Mouse (Mus musculus) limb, embryonic 11.5 days (tissue): Measurements from ENCODE around the gene Rab6b. TPM values are rescaled to one million over a fixed set of nuclear protein-coding genes. Genes with fewer than 3 reads are reported as not detected.

Experiments used
- ATAC-seq: fragments of 200-750 bp; cut with Nextera tagmentation; 2 replicates; pipeline ENCODE4 v1.8.0; 2017; ENCODE audit warnings: low read depth; ENCODE audit not compliant: insufficient number of reproducible peaks, low FRiP score, low TSS enrichment
- DNase-seq: peaks from one replicate; pipeline ENCODE4 v3.0.0-alpha.2; 2015; ENCODE audit warnings: low spot score
- H3K27ac ChIP-seq: fragments of 300-500 bp; sonication (generic); replicated peaks from 2 replicates; pipeline ENCODE4 v1.5.1; 2014; ENCODE audit warnings: low read depth, mild to moderate bottlenecking, low read length
- H3K27me3 ChIP-seq: fragments of 300-500 bp; sonication (generic); 2 replicates; pipeline ENCODE4 v1.6.1; 2014; ENCODE audit warnings: mild to moderate bottlenecking, low read length, mixed read lengths; ENCODE audit not compliant: control insufficient read depth, insufficient read depth
- H3K36me3 ChIP-seq: fragments of 300-500 bp; sonication (generic); 2 replicates; pipeline ENCODE4 v1.6.1; 2014; ENCODE audit warnings: mild to moderate bottlenecking, low read length, moderate library complexity, mixed read lengths; ENCODE audit not compliant: control insufficient read depth, insufficient read depth
- H3K4me1 ChIP-seq: fragments of 300-500 bp; sonication (generic); 2 replicates; pipeline ENCODE4 v1.6.1; 2014; ENCODE audit warnings: low read length, mixed read lengths; ENCODE audit not compliant: control insufficient read depth, insufficient read depth
- H3K4me2 ChIP-seq: fragments of 300-500 bp; sonication (generic); 2 replicates; pipeline ENCODE4 v1.6.1; 2014; ENCODE audit warnings: low read depth, mild to moderate bottlenecking, moderate library complexity; ENCODE audit not compliant: severe bottlenecking
- H3K4me3 ChIP-seq: fragments of 300-500 bp; sonication (generic); 2 replicates; pipeline ENCODE4 v1.5.1; 2014; ENCODE audit warnings: low read depth, low read length
- H3K9ac ChIP-seq: fragments of 300-500 bp; sonication (generic); 2 replicates; pipeline ENCODE4 v1.6.1; 2014; ENCODE audit warnings: mild to moderate bottlenecking, low read length
- H3K9me3 ChIP-seq: fragments of 300-500 bp; sonication (generic); 2 replicates; pipeline ENCODE4 v1.6.1; 2016; ENCODE audit warnings: low read length; ENCODE audit not compliant: control insufficient read depth
- WGBS: fragments of 180-500 bp; shearing (Covaris S2); extraction: QIAGEN DNeasy Blood & Tissue Kit; methylation state at CpG from one replicate; pipeline ENCODE4 v1.1.7; 2014; 5-methylcytosine and 5-hydroxymethylcytosine counted together
- polyA plus RNA-seq: library from polyadenylated mRNA; unstranded; fragments of >200 nt; fragmentation: Nextera tagmentation; extraction: Ambion mirVana; gene quantifications from 2 replicates; pipeline ENCODE4 v1.2.1, GENCODE M21; 2014

Gene Rab6b
- polyA plus RNA-seq, 1 experiment from 2014 or later: 1.9 TPM

GRCm38 (mm10) chr9:103227760-103228159 lies 116.2 kb downstream of the Rab6b start:
- H3K27ac ChIP-seq: no peak overlapping the region
- ATAC-seq (no peak), DNase-seq (no peak)
- H3K27me3 ChIP-seq: no peaks in the 10 kb centered on the region
- H3K4me2 ChIP-seq: no peak overlapping the region
- no peak overlapping the region for H3K4me3 ChIP-seq
- H3K36me3 ChIP-seq: no peaks in the 10 kb centered on the region
- H3K9me3 ChIP-seq: no peaks in the 10 kb centered on the region; the same call in 1 of the 2 replicates
- H3K4me1 ChIP-seq: no peaks in the 10 kb centered on the region
- 87% methylated on average over 16 of the region's 16 CpGs for WGBS
- no peak overlapping the region for H3K9ac ChIP-seq

GRCm38 (mm10) chr9:103228370-103229003 lies 116.9 kb downstream of the Rab6b start:
- Histone ChIP-seq H3K4me1 (no peaks in the 10 kb centered on the region), H3K4me3 (no peak overlapping the region), H3K4me2 (no peak overlapping the region), H3K9ac (no peak overlapping the region), H3K9me3 (no peaks in the 10 kb centered on the region; the same call in 1 of the 2 replicates), H3K27me3 (no peaks in the 10 kb centered on the region), H3K27ac (no peak overlapping the region), H3K36me3 (no peaks in the 10 kb centered on the region)
- WGBS: 81% methylated on average over 13 of the region's 13 CpGs
- DNase-seq: no peak
- ATAC-seq: no peak

- no peak overlapping the region for H3K4me3 ChIP-seq
- no peaks in the 10 kb centered on the region for H3K36me3 ChIP-seq
- H3K4me1 ChIP-seq: no peaks in the 10 kb centered on the region
- no peaks in the 10 kb centered on the region for H3K27me3 ChIP-seq
- DNase-seq (no peak), ATAC-seq (no peak)
- H3K4me2 ChIP-seq: no peak overlapping the region
- no peaks in the 10 kb centered on the region; the same call in 1 of the 2 replicates for H3K9me3 ChIP-seq
- H3K27ac ChIP-seq: no peak overlapping the region
- 85% methylated on average over 15 of the region's 15 CpGs for WGBS
- H3K9ac ChIP-seq: no peak overlapping the region
Measured at GRCm38 (mm10) chr9:103229037-103229867, 117.7 kb downstream of the Rab6b start.

- Histone ChIP-seq H3K4me3 (no peak within 1 kb of the TSS), H3K9me3 (no peaks in the 10 kb centered on the region), H3K4me1 (no peaks in the 10 kb centered on the region), H3K27me3 (no peaks in the 10 kb centered on the region), H3K27ac (no peak within 1 kb of the TSS), H3K9ac (no peak within 1 kb of the TSS), H3K36me3 (no peaks in the 10 kb centered on the region), H3K4me2 (no peak within 1 kb of the TSS)
- WGBS: 66% methylated on average over 29 of the region's 29 CpGs
- DNase-seq (no peak), ATAC-seq (no peak)
Measured at GRCm38 (mm10) chr9:103230151-103230951, 118.8 kb downstream of the Rab6b start, which contains the start of the genes Gm20425 and Trf. Gm20425 (minus strand) TSS chr9:103230307. Trf (minus strand) TSS chr9:103230444.

- no peak overlapping the region for H3K4me3 ChIP-seq
- WGBS: 87% methylated on average over 7 of the region's 7 CpGs
- H3K4me2 ChIP-seq: no peak overlapping the region
- H3K9me3 ChIP-seq: no peaks in the 10 kb centered on the region
- no peak overlapping the region for H3K9ac ChIP-seq
- H3K36me3 ChIP-seq: no peaks in the 10 kb centered on the region
- no peak overlapping the region for H3K27ac ChIP-seq
- no peaks in the 10 kb centered on the region for H3K4me1 ChIP-seq
- ATAC-seq (no peak), DNase-seq (no peak)
- no peaks in the 10 kb centered on the region for H3K27me3 ChIP-seq
Measured at GRCm38 (mm10) chr9:103232232-103233005, 120.8 kb downstream of the Rab6b start.

GRCm38 (mm10) chr9:103233006-103233395 lies 121.4 kb downstream of the Rab6b start:
- no peaks in the 10 kb centered on the region for H3K27me3 ChIP-seq
- no peaks in the 10 kb centered on the region for H3K36me3 ChIP-seq
- no peak overlapping the region for H3K27ac ChIP-seq
- ATAC-seq (no peak), DNase-seq (no peak)
- H3K9me3 ChIP-seq: no peaks in the 10 kb centered on the region
- H3K4me1 ChIP-seq: no peaks in the 10 kb centered on the region
- H3K9ac ChIP-seq: no peak overlapping the region
- WGBS: 50% methylated on average over 7 of the region's 7 CpGs
- H3K4me3 ChIP-seq: no peak overlapping the region
- no peak overlapping the region for H3K4me2 ChIP-seq

GRCm38 (mm10) chr9:103234059-103234458 lies 122.5 kb downstream of the Rab6b start:
- Histone ChIP-seq H3K4me3 (no peak overlapping the region), H3K9ac (no peak overlapping the region), H3K36me3 (no peaks in the 10 kb centered on the region), H3K9me3 (no peaks in the 10 kb centered on the region), H3K4me1 (no peaks in the 10 kb centered on the region), H3K27me3 (no peaks in the 10 kb centered on the region), H3K4me2 (no peak overlapping the region), H3K27ac (no peak overlapping the region)
- DNase-seq: no peak
- ATAC-seq: no peak
- WGBS: 85% methylated on average over 7 of the region's 7 CpGs
